ENCODE assay signal across 7 mouse cellular contexts in genomic region chr11:44519950-44520761, GRCm38 (mm10). TPM values are rescaled to one million over a fixed set of nuclear protein-coding genes. Genes with fewer than 3 reads are reported as not detected.
DNase-seq lines count a peak whose midpoint lies in the region; ATAC-seq and TF ChIP-seq lines count a peak whose summit lies in the region.

No protein-coding gene starts in this region.

- H3K4me1 ChIP-seq in embryonic facial prominence, embryonic 13.5 days = peaks cover 18% of the 10 kb centered on the region
- no peaks in the 10 kb centered on the region for H3K4me1 ChIP-seq in heart, adult 2 months (ENCODE audit: control insufficient read depth, insufficient read depth, low read length)
- H3K4me1 ChIP-seq in limb, embryonic 13.5 days = peaks cover 21% of the 10 kb centered on the region
- H3K4me1 ChIP-seq in midbrain, embryonic 15.5 days = peaks cover 32% of the 10 kb centered on the region
- H3K4me1 ChIP-seq in spleen, adult 2 months (ENCODE audit: control insufficient read depth, insufficient read depth, insufficient read length) = peaks cover 10% of the 10 kb centered on the region

- TF ChIP-seq EP300 in heart, adult 2 months (IDR thresholded peaks at IDR 0.05; ENCODE audit: insufficient read depth, low read depth, low read length) = no peak

- no peaks in the 10 kb centered on the region for H3K27me3 ChIP-seq in embryonic facial prominence, embryonic 13.5 days
- H3K27me3 ChIP-seq in heart, adult 2 months (ENCODE audit: control insufficient read depth, insufficient read depth, low read length) = no peaks in the 10 kb centered on the region
- H3K27me3 ChIP-seq in limb, embryonic 13.5 days = no peaks in the 10 kb centered on the region
- no peaks in the 10 kb centered on the region for H3K27me3 ChIP-seq in midbrain, embryonic 15.5 days (replicated peaks)
- no peaks in the 10 kb centered on the region for H3K27me3 ChIP-seq in spleen, adult 2 months (ENCODE audit: control insufficient read depth, insufficient read depth, low read length)

- no peaks in the 10 kb centered on the region for H3K9me3 ChIP-seq in embryonic facial prominence, embryonic 13.5 days
- no peaks in the 10 kb centered on the region for H3K9me3 ChIP-seq in limb, embryonic 13.5 days
- H3K9me3 ChIP-seq in midbrain, embryonic 15.5 days = no peaks in the 10 kb centered on the region

- H3K36me3 ChIP-seq in embryonic facial prominence, embryonic 13.5 days = peaks cover 5% of the 10 kb centered on the region
- H3K36me3 ChIP-seq in heart, adult 2 months (ENCODE audit: control insufficient read depth, insufficient read depth, low read length) = peaks cover 2% of the 10 kb centered on the region; the same call in 1 of the 2 replicates
- peaks cover 5% of the 10 kb centered on the region for H3K36me3 ChIP-seq in limb, embryonic 13.5 days
- H3K36me3 ChIP-seq in midbrain, embryonic 15.5 days (replicated peaks) = peaks cover 4% of the 10 kb centered on the region; the same call in 1 of the 2 replicates
- peaks cover 11% of the 10 kb centered on the region for H3K36me3 ChIP-seq in spleen, adult 2 months (ENCODE audit: control insufficient read depth, insufficient read depth, low read length)

- peak; percentile 73 for ATAC-seq in embryonic facial prominence, embryonic 13.5 days (ENCODE audit: insufficient number of reproducible peaks, insufficient read depth, low FRiP score, low TSS enrichment, low read depth)
- peak; percentile 85 for ATAC-seq in limb, embryonic 13.5 days (ENCODE audit: low FRiP score, low read depth)
- ATAC-seq in midbrain, embryonic 15.5 days (replicated peaks) = peak; percentile 82

- H3K4me2 ChIP-seq in embryonic facial prominence, embryonic 13.5 days = peak overlapping the region; percentile 86
- peak overlapping the region; percentile 88 for H3K4me2 ChIP-seq in limb, embryonic 13.5 days (replicated peaks)
- peak overlapping the region; percentile 79 for H3K4me2 ChIP-seq in midbrain, embryonic 15.5 days

- no peak for TF ChIP-seq CTCF in heart, adult 2 months (IDR thresholded peaks at IDR 0.05)
- no peak for TF ChIP-seq CTCF in spleen, adult 2 months (IDR thresholded peaks at IDR 0.05; ENCODE audit: extremely low read depth, insufficient read depth, insufficient read length, insufficient replicate concordance)

- H3K27ac ChIP-seq in embryonic facial prominence, embryonic 13.5 days = peak overlapping the region; percentile 92
- peak overlapping the region; percentile 88 for H3K27ac ChIP-seq in heart, adult 2 months
- peak overlapping the region; percentile 94 for H3K27ac ChIP-seq in limb, embryonic 13.5 days
- peak overlapping the region; percentile 95 for H3K27ac ChIP-seq in midbrain, embryonic 15.5 days
- peak overlapping the region; percentile 97 for H3K27ac ChIP-seq in spleen, adult 2 months (ENCODE audit: insufficient read depth, low read length)

- intact Hi-C loops in heart, adult 2 months (cut with DNase I) = loop anchor here (1.0 kb wide), 1 partner anchor 50 kb away; the partner anchor contains the start of gene Ublcp1

- DNase-seq in adrenal gland, postnatal 25 days = peak; percentile 83
- DNase-seq in heart, adult 2 months = peak; percentile 79 to 85
- DNase-seq in kidney, adult 8-10 months = peak; percentile 77 to 81
- peak; percentile 69 to 82 for DNase-seq in spleen, adult 2 months (ENCODE audit: low read depth in 1 of 2, low spot score in 2 of 2)

- TF ChIP-seq POLR2A in heart, adult 2 months (IDR thresholded peaks at IDR 0.05; ENCODE audit: insufficient read depth, low read depth, low read length) = peak; percentile 35
- no peak; the same call in 1 of the 2 replicates for TF ChIP-seq POLR2A in spleen, adult 2 months (IDR thresholded peaks at IDR 0.05; ENCODE audit: low read depth, low read length)

- H3K4me3 ChIP-seq in embryonic facial prominence, embryonic 13.5 days = peak overlapping the region; percentile 98
- peak overlapping the region; percentile 99 for H3K4me3 ChIP-seq in heart, adult 2 months
- H3K4me3 ChIP-seq in limb, embryonic 13.5 days = peak overlapping the region; percentile 92
- H3K4me3 ChIP-seq in midbrain, embryonic 15.5 days = peak overlapping the region; percentile 76
- H3K4me3 ChIP-seq in spleen, adult 2 months (ENCODE audit: extremely low read depth, insufficient read depth, insufficient read length) = peak overlapping the region; percentile 94

- peak overlapping the region; percentile 94 for H3K9ac ChIP-seq in embryonic facial prominence, embryonic 13.5 days
- peak overlapping the region; percentile 96 for H3K9ac ChIP-seq in heart, adult 2 months (ENCODE audit: low read depth, low read length)
- H3K9ac ChIP-seq in limb, embryonic 13.5 days = peak overlapping the region; percentile 95
- H3K9ac ChIP-seq in midbrain, embryonic 15.5 days = peak overlapping the region; percentile 84

- WGBS in embryonic facial prominence, embryonic 13.5 days = under 1% methylated on average over 28 of the region's 28 CpGs
- WGBS in heart, adult 2 months = under 1% methylated on average over 28 of the region's 28 CpGs
- WGBS in limb, embryonic 13.5 days = under 1% methylated on average over 28 of the region's 28 CpGs
- WGBS in midbrain, embryonic 15.5 days = under 1% methylated on average over 28 of the region's 28 CpGs
- WGBS in spleen, adult 2 months = under 1% methylated on average over 28 of the region's 28 CpGs

- H3K79me2 ChIP-seq in heart, adult 2 months (replicated peaks; ENCODE audit: control insufficient read depth, insufficient read depth, low read length) = no peaks in the 10 kb centered on the region; the same call in 1 of the 2 replicates

RNA-seq across cellular contexts. Expression of gene Rnf145, which starts 1.4 kb away (rescaled TPM):
- total RNA-seq in adrenal gland, postnatal 25 days (2021) = 61.7 and 111 TPM in 2 replicates
- polyA plus RNA-seq in embryonic facial prominence, embryonic 13.5 days (2015; fragmentation: Nextera tagmentation; extraction: Ambion mirVana) = 73.6 and 78.2 TPM in 2 replicates
- 10 to 100 TPM; 11.6 to 13.3 TPM for total RNA-seq in heart, adult 2 months (2021)
- polyA plus RNA-seq in heart, adult 2 months (2012; rRNA removed) = 14.0 and 29.0 TPM in 2 replicates
- 73.2 and 78.6 TPM in 2 replicates for polyA plus RNA-seq in limb, embryonic 13.5 days (2015; fragmentation: Nextera tagmentation; extraction: Ambion mirVana)
- 123 and 128 TPM in 2 replicates for polyA plus RNA-seq in midbrain, embryonic 15.5 days (2015; fragmentation: Nextera tagmentation; extraction: Ambion mirVana)
- polyA plus RNA-seq in spleen, adult 2 months (2012; rRNA removed) = 65.5 and 191 TPM in 2 replicates

RNA-seq across cellular contexts. Expression of gene Ublcp1, which starts 49.9 kb away (rescaled TPM):
- 48.2 and 49.6 TPM in 2 replicates for total RNA-seq in adrenal gland, postnatal 25 days (2021)
- 72.8 and 77.4 TPM in 2 replicates for polyA plus RNA-seq in embryonic facial prominence, embryonic 13.5 days (2015; fragmentation: Nextera tagmentation; extraction: Ambion mirVana)
- 10 to 100 TPM; 40.3 to 41.3 TPM for total RNA-seq in heart, adult 2 months (2021)
- 13.8 and 30.1 TPM in 2 replicates for polyA plus RNA-seq in heart, adult 2 months (2012; rRNA removed)
- polyA plus RNA-seq in limb, embryonic 13.5 days (2015; fragmentation: Nextera tagmentation; extraction: Ambion mirVana) = 65.2 and 74.7 TPM in 2 replicates
- 61.4 and 63.0 TPM in 2 replicates for polyA plus RNA-seq in midbrain, embryonic 15.5 days (2015; fragmentation: Nextera tagmentation; extraction: Ambion mirVana)
- 10.7 and 11.4 TPM in 2 replicates for polyA plus RNA-seq in spleen, adult 2 months (2012; rRNA removed)

Comparison
In these comparisons a context has a peak if more than half of its experiments do, and no peak if none do; other contexts are left out.
1. Peak in every context shown above with its lines: DNase-seq, ATAC-seq, H3K4me3 ChIP-seq and H3K27ac ChIP-seq.